Mouse (Mus musculus) left cerebral cortex, adult 2 months (tissue): ENCODE data around the gene Unc45b. TPM values are rescaled to one million over a fixed set of nuclear protein-coding genes. Genes with fewer than 3 reads are reported as not detected.

ENCODE experiments used
- DNase-seq, 2 experiments: peaks; one replicate each; pipeline ENCODE4 v3.0.0; 2021 to 2022; ENCODE audit warnings: low spot score in 2 of 2, mixed read lengths in 1 of 2; ENCODE audit errors: extremely low spot score in 1 of 2
- H3K27ac ChIP-seq: fragments of 200-600 bp; 2 replicates; pipeline ENCODE4 v1.8.1; 2022
- H3K4me3 ChIP-seq: fragments of 200-600 bp; 2 replicates; pipeline ENCODE4 v1.8.1; 2022
- CTCF ChIP-seq: fragments of 200-600 bp; IDR thresholded peaks from 2 replicates; pipeline ENCODE4 v1.8.1; 2022; ENCODE audit warnings: antibody characterized with exemption, mild to moderate bottlenecking, moderate library complexity
- intact Hi-C: fragments of 180-260 bp; cut with DNase I; formaldehyde crosslinking; loops from one replicate; pipeline ENCODE4 v1.15.1; 2025
- total RNA-seq, 2 experiments: library from RNA; stranded (reverse); gene quantifications; 2 replicates each; pipeline ENCODE4 v1.2.3; 2021

Unc45b gene
- total RNA-seq, 2 experiments from 2014 or later: 1.3 to 2.0 TPM

DNA sequence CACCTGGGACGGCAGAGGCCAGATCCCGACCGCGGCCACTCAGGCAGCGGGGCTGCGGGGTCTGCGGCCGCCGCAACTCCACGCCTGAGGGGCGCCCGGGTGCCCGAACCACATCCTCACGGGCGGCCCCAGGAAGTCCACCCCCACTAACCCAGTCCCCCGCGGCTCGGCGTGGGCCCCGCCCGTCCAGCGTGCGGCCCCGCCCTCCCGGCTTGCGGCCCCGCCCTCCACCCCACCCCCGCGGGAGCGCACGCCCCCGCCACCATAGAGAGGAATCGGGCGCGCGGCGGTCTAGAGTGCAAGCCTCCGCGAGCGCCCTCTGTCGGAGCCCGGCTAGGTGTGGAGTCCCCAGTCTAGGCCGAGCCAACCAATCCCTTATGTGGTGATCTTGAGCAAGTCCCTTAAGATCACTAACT, 39.3 kb upstream of the Unc45b start, which contains the start of gene Rffl:
Gene Rffl (minus strand): TSS at position 180 of the 416 bp plus-strand sequence.
- TF ChIP-seq CTCF: peak; percentile 79
- intact Hi-C loops: no loop called here
- DNase-seq: peak; percentile 92 to 95
- Histone ChIP-seq H3K27ac (peak within 1 kb of the TSS; percentile 91), H3K4me3 (peak within 1 kb of the TSS; percentile 76)

GRCm38 (mm10) chr11:82874924-82875323, 35.4 kb upstream of the Unc45b start:
- no peak for TF ChIP-seq CTCF
- no peak overlapping the region for H3K4me3 ChIP-seq
- no peak for DNase-seq
- no peak overlapping the region for H3K27ac ChIP-seq
- intact Hi-C loops: no loop called here

DNA sequence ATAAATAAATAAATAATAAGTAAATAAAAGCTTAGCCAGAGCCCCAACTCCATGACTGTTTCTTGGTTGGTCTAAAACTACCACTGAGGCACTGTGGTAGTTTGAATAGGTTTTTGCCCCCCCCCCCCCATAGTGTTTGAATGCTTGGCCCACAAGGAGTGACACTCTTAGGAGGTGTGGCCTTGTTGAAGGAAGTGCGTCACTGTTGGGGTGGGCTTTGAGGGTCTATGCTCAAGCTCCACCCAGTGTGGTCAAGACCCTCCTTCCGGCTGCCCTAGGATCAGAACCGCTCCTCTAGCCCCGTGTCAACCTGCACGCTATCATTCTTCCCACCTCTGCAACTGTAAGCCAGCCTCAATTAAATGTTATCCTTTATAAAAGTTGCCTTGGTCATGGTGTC, 34.7 kb upstream of the Unc45b start:
- Histone ChIP-seq H3K27ac (no peak overlapping the region), H3K4me3 (no peak overlapping the region)
- intact Hi-C loops: no loop called here
- DNase-seq: no peak
- TF ChIP-seq CTCF: no peak

DNA sequence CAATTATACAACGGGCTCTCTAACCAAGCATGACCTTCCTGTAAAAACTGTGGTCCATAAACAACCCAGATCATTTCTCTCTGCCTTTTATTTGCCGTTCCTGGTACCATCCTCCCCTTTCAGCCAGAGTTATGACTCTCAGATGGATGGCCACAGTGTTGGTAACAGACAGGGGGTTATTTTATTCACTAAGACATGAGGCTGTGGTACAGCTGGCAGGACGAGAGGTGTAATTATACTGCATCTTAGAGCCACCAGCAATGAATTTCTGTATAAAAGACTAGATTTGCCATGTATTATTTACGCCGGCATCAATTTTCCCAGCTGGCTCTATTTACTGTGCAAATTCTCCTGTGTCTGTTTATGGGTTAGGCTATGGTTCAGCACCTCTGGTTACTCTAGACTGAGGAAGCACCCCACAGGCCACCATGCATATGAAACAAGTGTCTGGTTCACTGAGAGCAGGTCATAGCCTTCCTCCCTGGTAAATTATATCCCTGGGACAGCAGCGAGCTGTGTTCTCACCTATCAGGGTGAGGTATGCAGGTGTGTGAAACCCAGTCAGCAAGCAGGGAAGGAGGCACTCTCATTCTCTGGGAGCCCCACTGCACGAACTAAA, 32.5 kb upstream of the Unc45b start:
- H3K27ac ChIP-seq: no peak overlapping the region
- no peak for DNase-seq
- H3K4me3 ChIP-seq: no peak overlapping the region
- TF ChIP-seq CTCF: no peak
- intact Hi-C loops: no loop called here

GRCm38 (mm10) chr11:82883180-82883579, 27.2 kb upstream of the Unc45b start:
- DNase-seq: no peak
- no peak for TF ChIP-seq CTCF
- Histone ChIP-seq H3K4me3 (no peak overlapping the region), H3K27ac (no peak overlapping the region)
- intact Hi-C loops: no loop called here

DNA sequence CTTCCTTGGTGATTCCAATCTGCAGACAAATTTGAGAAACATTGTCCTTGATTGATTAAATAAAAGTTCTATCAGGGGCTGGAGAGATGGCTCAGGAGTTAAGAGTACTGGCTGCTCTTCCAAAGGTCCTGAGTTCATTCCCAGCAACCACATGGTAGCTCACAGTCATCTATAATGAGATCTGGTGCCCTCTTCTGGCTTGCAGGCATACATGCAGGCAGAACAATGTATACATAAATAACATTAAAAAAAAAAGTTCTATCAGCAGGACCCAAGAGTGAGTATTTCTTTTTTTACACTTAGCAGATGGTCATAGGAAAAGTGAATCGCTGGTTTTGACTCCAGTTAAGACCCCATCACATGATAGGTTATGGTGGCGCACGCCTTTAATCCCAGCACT, 23.8 kb upstream of the Unc45b start:
- Histone ChIP-seq H3K27ac (no peak overlapping the region), H3K4me3 (no peak overlapping the region)
- TF ChIP-seq CTCF: peak; percentile 51
- intact Hi-C loops: loop anchor here (5.0 kb wide), 1 partner anchor 894 kb away; no protein-coding TSS in a partner anchor
- DNase-seq: no peak

GRCm38 (mm10) chr11:82888491-82888946, 21.8 kb upstream of the Unc45b start:
- no peak for TF ChIP-seq CTCF
- no peak overlapping the region for H3K4me3 ChIP-seq
- DNase-seq: no peak
- intact Hi-C loops: loop anchor here (5.0 kb wide), 1 partner anchor 896 kb away; no protein-coding TSS in a partner anchor
- H3K27ac ChIP-seq: no peak overlapping the region

DNA sequence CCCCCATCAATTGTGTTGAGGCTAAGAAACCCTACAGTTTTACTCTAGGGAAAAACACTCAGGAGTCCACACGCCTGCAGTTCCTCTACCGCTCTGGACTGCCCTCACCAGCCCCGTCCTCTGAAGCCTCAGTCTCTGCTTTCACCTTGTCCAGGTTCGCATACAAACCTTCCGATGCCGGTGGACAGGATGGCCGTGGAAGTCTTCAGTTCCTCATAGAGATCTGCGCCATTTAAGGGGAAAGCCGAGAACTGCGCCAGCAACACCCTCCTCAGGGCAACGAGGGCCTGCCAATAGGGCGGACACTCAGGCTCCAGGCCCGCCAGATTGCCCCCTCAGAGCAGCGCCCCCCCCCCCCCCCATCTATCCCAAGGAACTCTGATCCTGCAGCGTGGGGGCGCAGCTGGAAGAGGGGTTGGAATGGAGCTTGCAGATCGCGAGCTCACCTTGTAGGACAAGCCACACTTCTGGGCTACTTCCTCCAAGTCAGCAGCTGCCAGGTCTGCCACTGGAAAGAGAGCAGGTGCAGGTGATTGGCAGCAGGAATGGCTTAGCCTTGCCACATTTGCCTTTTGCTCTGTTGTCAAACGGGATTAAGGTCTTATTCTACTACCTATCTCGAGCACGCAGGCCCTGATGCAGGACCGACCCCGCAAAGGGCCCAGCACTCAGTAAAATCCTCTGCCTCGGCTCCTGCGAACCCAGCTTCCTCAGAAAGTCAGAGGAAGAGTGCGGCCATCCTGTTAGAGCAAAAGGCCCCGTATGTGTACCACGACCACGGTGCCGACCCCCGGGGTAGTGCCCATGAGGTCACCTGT, 20.6 kb upstream of the Unc45b start:
- intact Hi-C loops: loop anchor here (2.0 to 10.0 kb wide), 6 partner anchors 109 to 897 kb away; partner anchors contain the start of genes Cct6b, Lig3 and Zfp830
- peak overlapping the region; percentile 91 for H3K4me3 ChIP-seq
- H3K27ac ChIP-seq: peak overlapping the region; percentile 50; the same call in 1 of the 2 replicates
- DNase-seq: no peak
- TF ChIP-seq CTCF: no peak

DNA sequence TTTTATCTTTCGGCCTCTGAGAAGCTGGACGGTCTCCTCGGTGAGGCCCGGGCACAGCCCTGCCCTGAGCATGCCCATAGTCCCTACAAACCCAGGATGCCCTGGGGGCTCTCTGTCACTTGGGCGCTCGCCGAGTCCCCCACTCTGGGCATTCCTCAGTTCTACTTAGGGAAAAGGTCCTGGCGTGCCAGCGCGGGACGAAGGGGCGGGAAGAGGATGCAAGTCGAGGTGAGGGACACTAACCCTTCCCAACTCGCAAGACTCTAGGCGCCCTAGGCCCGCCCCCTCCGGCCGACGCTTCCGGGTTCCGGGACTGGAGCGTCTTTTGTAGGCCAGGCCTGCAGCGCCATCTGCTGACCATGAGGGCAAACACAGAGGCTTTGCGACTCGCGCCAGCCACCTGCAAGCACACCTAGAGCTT, 20.0 kb upstream of the Unc45b start, which contains the start of gene Rad51d:
Gene Rad51d (minus strand): TSS at position 273 of the 421 bp plus-strand sequence.
- H3K27ac ChIP-seq: peak within 1 kb of the TSS; percentile 50; the same call in 1 of the 2 replicates
- H3K4me3 ChIP-seq: peak within 1 kb of the TSS; percentile 91
- peak; percentile 91 to 92 for DNase-seq
- peak; percentile 81 for TF ChIP-seq CTCF
- intact Hi-C loops: loop anchor here (2.0 to 10.0 kb wide), 5 partner anchors 110 to 496 kb away; partner anchors contain the start of genes Cct6b, Lig3 and Zfp830

DNA sequence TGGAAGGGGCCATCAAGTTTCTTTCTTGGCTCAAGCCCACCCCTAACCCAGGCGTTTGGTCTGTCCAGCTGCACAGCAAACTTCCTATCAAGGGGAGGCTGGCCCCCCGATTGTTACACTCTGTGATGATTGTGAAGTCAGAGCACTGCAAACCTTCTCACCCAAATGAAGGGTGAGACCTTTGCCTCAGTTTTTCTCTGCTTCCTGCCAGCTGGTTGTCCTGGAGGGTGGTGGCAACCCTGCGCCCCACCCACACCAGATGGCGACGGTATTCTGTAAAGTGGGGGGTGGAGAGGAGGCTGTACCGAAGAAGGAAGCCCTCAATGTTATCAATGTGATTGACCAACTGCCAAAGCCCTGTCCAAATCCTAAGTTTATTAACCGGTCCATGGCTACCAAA, 18.4 kb upstream of the Unc45b start, which contains the start of gene Fndc8:
Gene Fndc8 (plus strand): TSS at position 189 of the 400 bp plus-strand sequence.
- no peak within 1 kb of the TSS for H3K27ac ChIP-seq
- intact Hi-C loops: loop anchor here (1.0 to 10.0 kb wide), 6 partner anchors 111 to 657 kb away; partner anchors contain the start of genes Cct6b, Lig3 and Zfp830
- DNase-seq: no peak
- H3K4me3 ChIP-seq: no peak within 1 kb of the TSS
- no peak for TF ChIP-seq CTCF

DNA sequence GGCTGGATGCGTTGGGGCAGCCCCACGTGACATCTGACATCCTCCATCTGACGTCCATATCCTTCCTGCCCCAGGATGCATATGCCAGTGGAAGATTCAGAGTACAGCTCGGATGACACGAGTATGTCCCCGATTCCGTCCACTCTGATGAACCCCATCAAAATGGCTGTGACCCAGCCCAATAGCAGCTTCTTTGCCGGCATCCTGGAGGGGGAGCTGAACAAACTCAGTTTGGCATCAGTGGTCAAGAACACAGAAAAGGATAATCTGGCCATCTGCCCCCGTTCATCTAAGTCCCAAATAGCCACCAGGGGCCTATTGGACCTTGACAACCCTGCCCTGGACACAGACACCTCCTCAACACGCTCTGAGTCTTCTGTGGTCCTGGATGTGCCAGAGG, 12.9 kb upstream of the Unc45b start:
- Histone ChIP-seq H3K4me3 (no peak overlapping the region), H3K27ac (no peak overlapping the region)
- no peak for DNase-seq
- TF ChIP-seq CTCF: no peak
- intact Hi-C loops: loop anchor here (10.0 kb wide), 1 partner anchor 503 kb away; no protein-coding TSS in a partner anchor
